Mouse (Mus musculus) 416B (cell line): Measurements from ENCODE around the gene Sik3.
"Not testable (repeated sequence)": the region's sequence is repeated elsewhere in the genome, so short reads cannot be mapped to it uniquely, and the experiment has no call there.

Experiments used
- DNase-seq: peaks from one replicate; pipeline ENCODE4 v3.0.0; 2011; ENCODE audit warnings: low read depth

The Sik3 gene

GRCm38 (mm10) chr9:46110648-46111047, 98.0 kb downstream of the Sik3 start:
- no peak for DNase-seq

- peak; percentile 84 for DNase-seq
Observed at GRCm38 (mm10) chr9:46111334-46111733, 98.7 kb downstream of the Sik3 start.

- DNase-seq, result no peak
Observed at GRCm38 (mm10) chr9:46112246-46112645, 99.6 kb downstream of the Sik3 start.

DNA sequence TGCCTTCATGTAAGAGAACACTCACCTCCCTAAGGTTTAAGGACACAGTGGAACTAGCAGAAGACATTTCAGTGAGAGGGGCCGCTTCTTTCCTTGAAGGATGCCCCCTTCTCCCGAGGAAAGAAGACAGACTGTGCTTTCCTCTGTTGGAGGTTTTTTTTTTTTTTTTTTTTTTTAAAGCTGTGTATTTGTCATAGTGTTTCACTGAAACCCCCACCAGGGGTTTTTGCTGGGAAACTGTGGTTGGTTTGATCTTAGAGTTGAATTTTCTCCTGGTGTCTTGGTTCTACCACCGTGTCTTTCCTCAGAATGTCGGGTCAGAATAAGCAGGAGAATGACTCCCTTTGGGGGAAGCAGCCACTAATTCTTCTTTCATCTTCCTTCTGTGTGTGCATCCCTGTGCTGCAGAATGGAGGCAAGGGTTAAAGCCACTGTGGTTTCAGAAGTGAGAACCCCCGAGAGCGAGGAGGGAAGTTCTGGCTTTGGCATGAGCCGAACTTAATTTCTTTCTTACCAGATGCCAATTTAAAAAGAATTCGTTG, 106.3 kb downstream of the Sik3 start:
- DNase-seq, result no peak

GRCm38 (mm10) chr9:46119943-46120441, 107.4 kb downstream of the Sik3 start:
- peak; percentile 94 for DNase-seq

- peak; percentile 81 for DNase-seq
Observed at GRCm38 (mm10) chr9:46120468-46121253, 108.0 kb downstream of the Sik3 start.

DNA sequence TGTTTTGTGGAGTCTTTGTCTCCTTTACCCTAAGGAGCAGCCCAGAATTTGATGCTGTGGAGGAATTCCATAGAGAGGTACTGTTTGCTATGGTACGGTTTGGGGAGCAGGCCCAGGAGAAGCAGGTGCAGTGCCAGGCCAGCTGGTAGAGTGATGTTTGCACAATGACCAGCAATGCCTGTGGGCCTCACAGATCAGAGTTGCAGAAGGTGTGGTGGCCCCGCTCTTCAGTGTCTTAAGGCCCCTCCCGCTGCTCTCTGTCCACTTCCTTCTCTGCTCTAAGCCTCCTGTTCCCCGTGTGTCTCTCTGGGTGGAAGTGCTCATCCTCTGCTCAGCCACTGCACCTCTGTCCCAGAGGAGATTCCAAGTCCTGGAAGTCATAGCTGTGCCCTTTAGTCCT, 108.9 kb downstream of the Sik3 start:
- peak; percentile 45 for DNase-seq

GRCm38 (mm10) chr9:46122731-46123130, 110.1 kb downstream of the Sik3 start:
- DNase-seq, result no peak

DNA sequence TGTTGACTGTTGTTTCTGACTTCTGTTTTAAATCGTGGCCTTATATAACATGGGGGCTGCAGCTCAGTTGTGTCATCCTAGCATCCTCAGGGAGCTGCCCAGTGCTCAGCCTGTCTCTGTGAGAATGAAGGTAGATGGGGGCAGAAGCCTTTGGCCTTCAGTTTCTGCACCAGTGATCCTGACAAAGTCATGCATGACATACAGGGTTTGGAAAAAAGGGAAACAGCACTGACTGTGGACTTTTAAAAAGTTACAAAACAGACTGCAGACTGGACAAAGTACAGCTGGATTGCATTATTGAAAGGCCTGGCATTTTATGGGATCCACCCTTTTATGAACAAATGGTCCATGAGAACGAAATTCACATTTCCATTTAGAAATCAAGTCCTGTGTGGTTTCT, 113.7 kb downstream of the Sik3 start:
- DNase-seq, result no peak

GRCm38 (mm10) chr9:46127326-46127725, 114.7 kb downstream of the Sik3 start:
- DNase-seq, result no peak

GRCm38 (mm10) chr9:46129241-46129640, 116.6 kb downstream of the Sik3 start:
- DNase-seq, result no peak

- DNase-seq, result not testable (repeated sequence)
Observed at GRCm38 (mm10) chr9:46132821-46133220, 120.2 kb downstream of the Sik3 start.

DNA sequence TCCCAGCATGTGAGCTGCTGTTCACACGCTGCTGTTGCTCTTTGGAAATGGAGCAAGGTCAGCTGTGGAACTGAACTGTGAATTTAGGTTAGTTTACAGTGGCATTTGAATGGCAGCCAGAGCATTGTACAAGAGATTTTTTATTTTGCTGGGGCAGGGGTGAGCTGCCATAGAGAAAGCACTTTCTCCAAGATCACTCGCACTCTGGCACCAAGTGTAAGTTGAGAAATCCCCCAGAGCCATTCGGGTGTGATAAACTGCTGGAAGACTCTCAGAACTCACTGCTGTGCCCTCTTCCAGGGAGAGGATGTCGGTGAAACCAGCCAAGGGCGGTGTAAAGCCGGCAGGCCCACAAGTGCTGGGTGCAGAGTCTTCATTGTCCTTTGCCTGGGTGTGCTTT, 126.2 kb downstream of the Sik3 start:
- DNase-seq, result no peak

DNA sequence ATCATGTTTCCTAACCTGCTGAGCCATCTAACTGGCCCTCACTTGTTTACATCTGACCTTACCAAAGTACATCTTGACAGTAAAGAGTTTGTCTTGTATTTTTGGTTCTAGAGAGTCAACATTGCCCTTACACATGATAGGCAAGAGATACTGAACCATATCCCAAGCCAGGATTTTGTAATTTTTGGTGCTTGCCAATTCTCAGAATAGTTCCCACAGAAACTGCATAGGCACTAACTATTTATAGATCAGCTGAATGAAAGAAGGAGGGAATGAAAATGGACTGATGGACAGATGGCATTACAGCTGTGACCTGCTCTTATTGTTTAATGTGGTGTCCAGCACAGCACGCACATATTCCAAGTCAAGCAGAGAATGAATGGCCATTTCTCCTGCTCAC, 128.2 kb downstream of the Sik3 start:
- DNase-seq, result no peak

DNA sequence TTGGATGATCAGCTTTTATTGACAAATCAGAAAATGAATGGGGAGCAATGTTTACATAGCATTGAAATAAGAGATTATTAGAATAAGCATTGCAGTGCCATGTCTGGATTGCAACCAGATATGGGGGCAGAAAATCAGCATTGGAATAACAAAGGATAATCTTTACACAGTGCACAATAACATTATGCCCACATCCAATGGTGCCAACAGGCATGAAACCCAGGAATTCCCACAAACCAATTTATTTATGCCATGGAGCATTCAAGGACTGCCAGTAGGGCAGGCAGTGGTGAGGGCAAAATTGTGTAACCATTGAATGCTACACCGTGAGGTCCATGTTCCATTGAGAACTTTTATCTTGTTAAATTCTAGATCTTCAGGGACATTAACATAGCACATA, 129.4 kb downstream of the Sik3 start:
- DNase-seq, result no peak

DNA sequence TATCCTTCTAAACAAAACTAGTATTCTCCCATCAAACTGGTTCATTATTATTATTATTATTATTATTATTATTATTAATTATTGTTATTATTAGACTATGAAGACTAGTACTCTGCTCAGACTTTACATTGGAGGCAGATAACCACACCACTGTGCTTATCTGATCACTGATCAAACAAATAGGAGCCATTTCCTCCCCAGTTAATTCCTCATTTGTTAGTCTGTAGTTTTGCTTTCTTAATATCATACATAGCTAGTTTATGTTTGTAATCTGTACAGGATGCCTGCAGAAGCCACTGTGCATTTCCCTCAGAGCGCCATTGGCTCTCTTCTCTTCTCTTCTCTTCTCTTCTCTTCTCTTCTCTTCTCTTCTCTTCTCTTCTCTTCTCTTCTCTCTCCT, 129.9 kb downstream of the Sik3 start:
- DNase-seq, result no peak

GRCm38 (mm10) chr9:46144976-46145375, 132.4 kb downstream of the Sik3 start:
- DNase-seq, result no peak

- no peak for DNase-seq
Observed at GRCm38 (mm10) chr9:46146437-46146836, 133.8 kb downstream of the Sik3 start.

DNA sequence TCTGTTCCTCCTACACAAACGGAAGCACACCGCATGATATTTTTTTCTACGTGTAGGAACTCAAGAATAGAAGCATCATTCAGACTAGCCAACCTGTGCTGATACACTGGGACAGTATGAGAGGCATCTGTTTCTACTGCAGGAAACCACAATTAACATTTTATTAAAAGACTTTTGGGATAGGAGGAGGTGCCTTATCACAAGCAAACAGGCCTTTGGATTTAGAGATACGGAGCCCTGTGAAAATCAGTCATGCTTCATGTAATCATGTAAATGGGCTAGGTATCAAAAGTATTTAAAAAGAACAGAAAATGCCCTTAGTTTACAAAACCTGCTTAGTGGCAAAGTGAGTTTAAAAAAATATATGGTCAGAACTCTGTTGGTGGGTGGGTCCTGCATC, 136.1 kb downstream of the Sik3 start:
- no peak for DNase-seq

DNA sequence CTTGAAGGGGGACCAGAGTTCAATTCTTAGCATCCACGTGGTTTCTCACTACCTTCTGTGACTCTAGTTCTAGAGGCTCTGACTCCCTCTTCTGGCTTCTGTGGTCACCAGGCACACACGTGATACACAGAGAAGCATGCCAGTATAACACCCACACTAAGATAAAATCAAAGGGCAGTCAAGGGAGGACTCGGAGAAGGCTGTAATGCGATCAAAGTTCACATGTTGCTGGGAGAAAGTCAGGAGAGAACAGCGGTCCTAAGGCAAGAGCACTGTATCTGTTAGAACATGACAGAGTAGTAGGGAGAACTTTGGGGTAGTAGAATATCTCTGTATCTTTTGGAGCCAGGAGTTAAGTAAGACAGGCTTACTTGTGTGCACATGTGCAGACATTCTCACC, 136.8 kb downstream of the Sik3 start:
- DNase-seq, result peak; percentile 56

GRCm38 (mm10) chr9:46150116-46150515, 137.5 kb downstream of the Sik3 start:
- peak; percentile 77 for DNase-seq

DNA sequence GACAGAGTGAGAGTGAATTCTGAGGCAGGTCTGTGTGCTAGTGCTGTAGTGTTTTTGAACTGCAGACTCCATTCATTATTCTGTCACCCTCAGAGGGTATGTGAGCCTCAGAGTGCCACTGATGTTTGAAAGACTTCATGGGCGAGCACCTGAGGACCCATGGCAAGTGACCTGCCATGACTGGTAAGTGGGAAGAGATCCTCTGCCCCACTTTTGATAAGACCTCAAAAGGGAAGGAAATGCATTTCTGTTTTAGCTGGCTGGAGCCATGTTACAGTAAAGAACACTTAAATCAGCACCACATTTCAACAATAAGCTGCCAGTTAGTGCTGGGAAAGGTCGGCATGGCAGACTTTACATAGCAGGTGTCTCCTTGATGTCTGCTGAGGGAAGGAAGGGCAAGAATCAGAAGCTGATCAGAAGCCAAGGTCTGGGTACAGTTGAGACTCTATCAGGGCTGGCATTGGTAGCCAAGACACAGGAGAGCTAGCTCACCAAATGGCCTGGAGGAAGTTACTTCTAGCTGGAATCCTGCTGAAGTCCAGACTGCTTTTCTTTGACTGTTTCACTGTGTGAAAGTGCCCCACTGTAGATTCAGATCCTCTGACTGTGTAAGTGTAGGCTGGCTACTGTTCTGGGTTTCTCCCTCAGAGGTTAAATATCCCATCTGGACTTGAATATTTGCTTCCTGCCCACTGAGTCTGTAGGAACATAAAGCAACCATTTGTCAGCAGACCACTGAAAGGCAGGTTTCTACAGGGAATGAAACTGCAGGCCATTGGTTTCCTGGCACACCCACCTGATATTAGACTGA, 138.5 kb downstream of the Sik3 start:
- DNase-seq, result peak; percentile 43

GRCm38 (mm10) chr9:46151704-46152040, 139.1 kb downstream of the Sik3 start:
- no peak for DNase-seq
